Comparison of ENCODE assay signal across 9 mouse cellular contexts in the genomic region with DNA sequence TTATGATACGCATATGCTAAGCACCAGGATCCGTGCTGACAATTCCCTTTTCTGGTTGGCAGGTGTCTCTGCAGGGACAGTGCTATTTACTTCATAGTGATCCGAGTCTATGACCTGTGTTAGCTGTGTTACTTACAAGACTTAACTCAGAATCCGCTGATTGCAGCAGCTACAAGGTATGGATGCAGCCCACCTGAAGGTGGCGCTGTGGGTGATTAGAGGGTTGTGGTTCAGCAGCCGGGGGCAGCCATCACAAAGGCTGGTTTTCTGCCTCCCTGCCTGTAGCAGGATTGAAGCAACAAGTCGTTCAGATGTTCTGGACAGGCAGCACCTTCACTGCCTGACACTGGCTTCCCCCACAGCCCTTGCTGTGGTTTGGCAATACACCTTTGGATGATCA.
DNase-seq lines count a peak whose midpoint lies in the region; ATAC-seq and TF ChIP-seq lines count a peak whose summit lies in the region.
"Had no signal": no experiment of that assay in that cellular context is flagged by ENCODE, and none has a peak within 500 bp of the region (broad histone marks: within the 10 kb centered on the region; RNA-seq: fewer than 3 reads in every experiment).

No protein-coding gene starts in this region.

- no peaks in the 10 kb centered on the region for H3K36me3 ChIP-seq in midbrain, embryonic 11.5 days (ENCODE audit: control insufficient read depth, insufficient read depth, low read length)
- H3K36me3 ChIP-seq in midbrain, embryonic 16.5 days (ENCODE audit: control insufficient read depth, insufficient read depth, low read length) = no peaks in the 10 kb centered on the region
- H3K36me3 ChIP-seq in forebrain, embryonic 11.5 days (ENCODE audit: control insufficient read depth, insufficient read depth, low read length) = no peaks in the 10 kb centered on the region

- no peaks in the 10 kb centered on the region for H3K27me3 ChIP-seq in midbrain, embryonic 11.5 days (ENCODE audit: control insufficient read depth, insufficient read depth, low read length)
- H3K27me3 ChIP-seq in midbrain, embryonic 16.5 days (ENCODE audit: control insufficient read depth, insufficient read depth, low read depth, low read length) = no peaks in the 10 kb centered on the region
- H3K27me3 ChIP-seq in forebrain, embryonic 11.5 days (ENCODE audit: control insufficient read depth, insufficient read depth, low read length) = no peaks in the 10 kb centered on the region

- intact Hi-C loops in gastrocnemius, adult 2 months (cut with DNase I) = no loop called here

- ATAC-seq in midbrain, embryonic 11.5 days (ENCODE audit: low FRiP score) = no peak
- no peak for ATAC-seq in midbrain, embryonic 16.5 days
- ATAC-seq in forebrain, embryonic 11.5 days (replicated peaks; ENCODE audit: low FRiP score) = no peak
- no peak for ATAC-seq in activated CD4-positive, CD25-positive, alpha-beta regulatory T cell, adult 4 months

- no peak overlapping the region for H3K4me3 ChIP-seq in gastrocnemius, adult 2 months
- H3K4me3 ChIP-seq in midbrain, embryonic 11.5 days (ENCODE audit: low read depth, low read length) = no peak overlapping the region
- no peak overlapping the region for H3K4me3 ChIP-seq in midbrain, embryonic 16.5 days (ENCODE audit: low read depth, low read length)
- H3K4me3 ChIP-seq in forebrain, embryonic 11.5 days (ENCODE audit: low read depth, low read length) = no peak overlapping the region

- H3K9ac ChIP-seq in midbrain, embryonic 11.5 days (ENCODE audit: low read length) = no peak overlapping the region
- H3K9ac ChIP-seq in midbrain, embryonic 16.5 days (ENCODE audit: low read depth, low read length) = no peak overlapping the region
- no peak overlapping the region for H3K9ac ChIP-seq in forebrain, embryonic 11.5 days (ENCODE audit: low read length)

- no peak overlapping the region for H3K4me2 ChIP-seq in midbrain, embryonic 11.5 days
- no peak overlapping the region for H3K4me2 ChIP-seq in midbrain, embryonic 16.5 days (ENCODE audit: low read length)
- H3K4me2 ChIP-seq in forebrain, embryonic 11.5 days (ENCODE audit: low read depth, low read length, severe bottlenecking) = no peak overlapping the region

- H3K9me3 ChIP-seq in midbrain, embryonic 11.5 days (ENCODE audit: control insufficient read depth, low read length) = no peaks in the 10 kb centered on the region
- H3K9me3 ChIP-seq in midbrain, embryonic 16.5 days (replicated peaks; ENCODE audit: control insufficient read depth, low read length, poor library complexity, severe bottlenecking) = no peaks in the 10 kb centered on the region
- no peaks in the 10 kb centered on the region for H3K9me3 ChIP-seq in forebrain, embryonic 11.5 days (ENCODE audit: control insufficient read depth, low read length)
- H3K9me3 ChIP-seq: megakaryocyte, embryonic 14.5 days had no signal

- H3K4me1 ChIP-seq in midbrain, embryonic 11.5 days (ENCODE audit: control insufficient read depth, insufficient read depth, low read length) = peaks cover 15% of the 10 kb centered on the region
- H3K4me1 ChIP-seq in midbrain, embryonic 16.5 days (ENCODE audit: control insufficient read depth, insufficient read depth, low read length) = peaks cover 45% of the 10 kb centered on the region
- peaks cover 14% of the 10 kb centered on the region; the same call in 1 of the 2 replicates for H3K4me1 ChIP-seq in forebrain, embryonic 11.5 days (replicated peaks; ENCODE audit: control insufficient read depth, insufficient read depth, low read length)

- H3K27ac ChIP-seq in gastrocnemius, adult 2 months = no peak overlapping the region
- H3K27ac ChIP-seq in midbrain, embryonic 11.5 days (ENCODE audit: low read depth, low read length) = no peak overlapping the region
- H3K27ac ChIP-seq in midbrain, embryonic 16.5 days (ENCODE audit: low read length) = no peak overlapping the region; the same call in 1 of the 2 replicates
- no peak overlapping the region for H3K27ac ChIP-seq in forebrain, embryonic 11.5 days (ENCODE audit: low read depth, low read length)

- DNase-seq in gastrocnemius, adult 2 months = no peak
- no peak for DNase-seq in gastrocnemius, postnatal 25 days
- peak; percentile 91 for DNase-seq in midbrain, embryonic 11.5 days (ENCODE audit: low spot score, missing footprints)
- DNase-seq in forebrain, embryonic 11.5 days (ENCODE audit: low spot score) = peak; percentile 81
- peak; percentile 24 for DNase-seq in lung, postnatal 36 days
- no peak for DNase-seq in yolk sac, embryonic 10.5 days (ENCODE audit: low spot score)

- peak; percentile 55 for TF ChIP-seq CTCF in gastrocnemius, adult 2 months (IDR thresholded peaks at IDR 0.05)

- 28% methylated on average over 7 of the region's 7 CpGs for WGBS in midbrain, embryonic 11.5 days
- 26% methylated on average over 7 of the region's 7 CpGs for WGBS in midbrain, embryonic 16.5 days
- 25% methylated on average over 7 of the region's 7 CpGs for WGBS in forebrain, embryonic 11.5 days

Comparison
In these comparisons a context has a peak if more than half of its experiments do, and no peak if none do; other contexts are left out.
1. DNase-seq: peak in midbrain, embryonic 11.5 days (single experiment), forebrain, embryonic 11.5 days (single experiment) and lung, postnatal 36 days (single experiment); none in gastrocnemius, adult 2 months (single experiment), gastrocnemius, postnatal 25 days (single experiment) and yolk sac, embryonic 10.5 days (single experiment).